Mouse (Mus musculus): Measurements from ENCODE around the gene Serpinb9f. TPM values are rescaled to one million over a fixed set of nuclear protein-coding genes. Genes with fewer than 3 reads are reported as not detected.
"Not testable (repeated sequence)": the region's sequence is repeated elsewhere in the genome, so short reads cannot be mapped to it uniquely, and the experiment has no call there.

Serpinb9f gene
- not detected in 2 replicates for total RNA-seq (2012; rRNA removed)
- polyA plus RNA-seq (2012; ENCODE audit: insufficient read depth in 1 of 2, insufficient read length in 2 of 2, low read depth in 1 of 2, low replicate concordance in 2 of 2, missing spikeins in 1 of 2) = not detected

- not testable (repeated sequence) for H3K36me3 ChIP-seq (ENCODE audit: control insufficient read depth in 1 of 2, insufficient read depth in 2 of 2, low read length in 2 of 2); H3K27me3 ChIP-seq (ENCODE audit: control insufficient read depth in 1 of 2, insufficient read depth in 2 of 2, low read length in 2 of 2); H3K4me3 ChIP-seq (ENCODE audit: control insufficient read depth in 1 of 2, insufficient read depth in 1 of 2, low read depth in 2 of 2, low read length in 2 of 2); H3K79me2 ChIP-seq (ENCODE audit: control insufficient read depth, insufficient read depth, low read length, poor library complexity); H3K27ac ChIP-seq (ENCODE audit: control insufficient read depth, low read depth, low read length); H3K9ac ChIP-seq (ENCODE audit: control insufficient read depth, low read depth, low read length, poor library complexity, severe bottlenecking); DNase-seq (ENCODE audit: low read depth, low spot score); H3K4me1 ChIP-seq (ENCODE audit: control insufficient read depth in 1 of 2, insufficient read depth in 2 of 2, low read length in 2 of 2); H3K9me3 ChIP-seq (replicated peaks; ENCODE audit: insufficient read depth, low read length)
Measured at GRCm38 (mm10) chr13:33323777-33324176, at the start of gene Serpinb9f. Gene Serpinb9f (plus strand): TSS chr13:33324077.

- H3K79me2 ChIP-seq (ENCODE audit: control insufficient read depth, insufficient read depth, low read length, poor library complexity); H3K27me3 ChIP-seq (ENCODE audit: control insufficient read depth in 1 of 2, insufficient read depth in 2 of 2, low read length in 2 of 2); DNase-seq (ENCODE audit: low read depth, low spot score); H3K36me3 ChIP-seq (ENCODE audit: control insufficient read depth in 1 of 2, insufficient read depth in 2 of 2, low read length in 2 of 2); H3K4me3 ChIP-seq (ENCODE audit: control insufficient read depth in 1 of 2, insufficient read depth in 1 of 2, low read depth in 2 of 2, low read length in 2 of 2); H3K9me3 ChIP-seq (replicated peaks; ENCODE audit: insufficient read depth, low read length); H3K4me1 ChIP-seq (ENCODE audit: control insufficient read depth in 1 of 2, insufficient read depth in 2 of 2, low read length in 2 of 2); H3K9ac ChIP-seq (ENCODE audit: control insufficient read depth, low read depth, low read length, poor library complexity, severe bottlenecking); H3K27ac ChIP-seq (ENCODE audit: control insufficient read depth, low read depth, low read length): not testable (repeated sequence)
Measured at GRCm38 (mm10) chr13:33308631-33309030, 15.2 kb upstream of the Serpinb9f start.

- DNase-seq (ENCODE audit: low read depth, low spot score); H3K27me3 ChIP-seq (ENCODE audit: control insufficient read depth in 1 of 2, insufficient read depth in 2 of 2, low read length in 2 of 2); H3K4me1 ChIP-seq (ENCODE audit: control insufficient read depth in 1 of 2, insufficient read depth in 2 of 2, low read length in 2 of 2); H3K4me3 ChIP-seq (ENCODE audit: control insufficient read depth in 1 of 2, insufficient read depth in 1 of 2, low read depth in 2 of 2, low read length in 2 of 2); H3K9ac ChIP-seq (ENCODE audit: control insufficient read depth, low read depth, low read length, poor library complexity, severe bottlenecking); H3K27ac ChIP-seq (ENCODE audit: control insufficient read depth, low read depth, low read length); H3K9me3 ChIP-seq (replicated peaks; ENCODE audit: insufficient read depth, low read length); H3K36me3 ChIP-seq (ENCODE audit: control insufficient read depth in 1 of 2, insufficient read depth in 2 of 2, low read length in 2 of 2); H3K79me2 ChIP-seq (ENCODE audit: control insufficient read depth, insufficient read depth, low read length, poor library complexity): not testable (repeated sequence)
Measured at GRCm38 (mm10) chr13:33356666-33357065, 32.8 kb downstream of the Serpinb9f start.

Other genes with a start within 250 kb of the Serpinb9f start
- not detected in 2 replicates for gene Serpinb1b, start 245.5 kb upstream of the Serpinb9f start, total RNA-seq (2012; rRNA removed)
- not detected for gene Serpinb1b, start 245.5 kb upstream of the Serpinb9f start, polyA plus RNA-seq (2012; ENCODE audit: insufficient read depth in 1 of 2, insufficient read length in 2 of 2, low read depth in 1 of 2, low replicate concordance in 2 of 2, missing spikeins in 1 of 2)
- not detected in 2 replicates for gene Serpinb9c, start 164.3 kb upstream of the Serpinb9f start, total RNA-seq (2012; rRNA removed)
- gene Serpinb9c, start 164.3 kb upstream of the Serpinb9f start, polyA plus RNA-seq (2012; ENCODE audit: insufficient read depth in 1 of 2, insufficient read length in 2 of 2, low read depth in 1 of 2, low replicate concordance in 2 of 2, missing spikeins in 1 of 2) = not detected
- not detected in 2 replicates for gene Serpinb9d, start 131.1 kb upstream of the Serpinb9f start, total RNA-seq (2012; rRNA removed)
- gene Serpinb9d, start 131.1 kb upstream of the Serpinb9f start, polyA plus RNA-seq (2012; ENCODE audit: insufficient read depth in 1 of 2, insufficient read length in 2 of 2, low read depth in 1 of 2, low replicate concordance in 2 of 2, missing spikeins in 1 of 2) = not detected
- not detected in 2 replicates for gene Serpinb9e, start 74.5 kb upstream of the Serpinb9f start, total RNA-seq (2012; rRNA removed)
- gene Serpinb9e, start 74.5 kb upstream of the Serpinb9f start, polyA plus RNA-seq (2012; ENCODE audit: insufficient read depth in 1 of 2, insufficient read length in 2 of 2, low read depth in 1 of 2, low replicate concordance in 2 of 2, missing spikeins in 1 of 2) = not detected
- gene Gm11397, start 71.7 kb downstream of the Serpinb9f start, total RNA-seq (2012; rRNA removed) = not detected in 2 replicates
- not detected for gene Gm11397, start 71.7 kb downstream of the Serpinb9f start, polyA plus RNA-seq (2012; ENCODE audit: insufficient read depth in 1 of 2, insufficient read length in 2 of 2, low read depth in 1 of 2, low replicate concordance in 2 of 2, missing spikeins in 1 of 2)
- not detected in 2 replicates for gene Serpinb9g, start 160.7 kb downstream of the Serpinb9f start, total RNA-seq (2012; rRNA removed)
- not detected for gene Serpinb9g, start 160.7 kb downstream of the Serpinb9f start, polyA plus RNA-seq (2012; ENCODE audit: insufficient read depth in 1 of 2, insufficient read length in 2 of 2, low read depth in 1 of 2, low replicate concordance in 2 of 2, missing spikeins in 1 of 2)

Data from MEL (cell line).